Mouse (Mus musculus) liver, postnatal 0 days (tissue): Measurements from ENCODE around the gene Stambp. TPM values are rescaled to one million over a fixed set of nuclear protein-coding genes. Genes with fewer than 3 reads are reported as not detected.

Experiments used
- ATAC-seq: fragments of 200-750 bp; cut with Nextera tagmentation; 2 replicates; pipeline ENCODE4 v1.8.0; 2017; ENCODE audit warnings: mild to moderate bottlenecking, moderate library complexity
- DNase-seq: peaks from one replicate; pipeline ENCODE4 v3.0.0-alpha.2; 2016
- H3K27ac ChIP-seq: fragments of 300-500 bp; sonication (generic); 2 replicates; pipeline ENCODE4 v1.5.1; 2014; ENCODE audit warnings: antibody characterized with exemption, moderate library complexity, mild to moderate bottlenecking, low read depth
- H3K27me3 ChIP-seq: fragments of 300-500 bp; sonication (generic); 2 replicates; pipeline ENCODE4 v1.6.1; 2014; ENCODE audit warnings: low read length, control low read depth, mixed read lengths; ENCODE audit not compliant: insufficient read depth
- H3K36me3 ChIP-seq: fragments of 300-500 bp; sonication (generic); replicated peaks from 2 replicates; pipeline ENCODE4 v1.6.1; 2014; ENCODE audit warnings: mild to moderate bottlenecking, control low read depth, low read length, moderate library complexity, mixed read lengths; ENCODE audit not compliant: insufficient read depth
- H3K4me1 ChIP-seq: fragments of 300-500 bp; sonication (generic); 2 replicates; pipeline ENCODE4 v1.6.1; 2014; ENCODE audit warnings: antibody characterized with exemption, mild to moderate bottlenecking, control low read depth; ENCODE audit not compliant: insufficient read depth
- H3K4me2 ChIP-seq: fragments of 300-500 bp; sonication (generic); 2 replicates; pipeline ENCODE4 v1.6.1; 2014; ENCODE audit warnings: low read depth, mild to moderate bottlenecking, low read length, moderate library complexity, mixed read lengths
- H3K4me3 ChIP-seq: fragments of 300-500 bp; sonication (generic); 2 replicates; pipeline ENCODE4 v1.5.1; 2014; ENCODE audit warnings: low read depth, low read length
- H3K9ac ChIP-seq: fragments of 300-500 bp; sonication (generic); replicated peaks from 2 replicates; pipeline ENCODE4 v1.6.1; 2014; ENCODE audit warnings: mild to moderate bottlenecking, moderate library complexity
- H3K9me3 ChIP-seq: fragments of 300-500 bp; sonication (generic); 2 replicates; pipeline ENCODE4 v1.6.1; 2016; ENCODE audit warnings: mild to moderate bottlenecking, control low read depth, low read length, mixed read lengths
- CTCF ChIP-seq: sonication (generic); IDR thresholded peaks from 2 replicates; pipeline ENCODE4 v1.5.1; 2016; ENCODE audit warnings: antibody characterized with exemption, low read depth
- EP300 ChIP-seq: IDR thresholded peaks from 2 replicates; pipeline ENCODE4 v1.6.1; 2016; ENCODE audit warnings: antibody characterized with exemption, low read depth, mild to moderate bottlenecking
- WGBS: fragments of 180-500 bp; shearing (Covaris S2); extraction: QIAGEN DNeasy Blood & Tissue Kit; methylation state at CpG from one replicate; pipeline ENCODE4 v1.1.7; 2014; ENCODE audit not compliant: insufficient replicate concordance; 5-methylcytosine and 5-hydroxymethylcytosine counted together
- polyA plus RNA-seq: library from polyadenylated mRNA; unstranded; fragments of >200 nt; fragmentation: Nextera tagmentation; extraction: Ambion mirVana; gene quantifications from 2 replicates; pipeline ENCODE4 v1.2.1, GENCODE M21; 2015

Stambp gene
- polyA plus RNA-seq, 1 experiment from 2014 or later: 9.1 TPM

- H3K4me1 ChIP-seq: peaks cover 13% of the 10 kb centered on the region
- TF ChIP-seq EP300: no peak
- TF ChIP-seq CTCF: no peak
- DNase-seq (no peak), ATAC-seq (no peak)
- H3K9me3 ChIP-seq: no peaks in the 10 kb centered on the region
- H3K36me3 ChIP-seq: no peaks in the 10 kb centered on the region
- WGBS: 54% methylated on average over 3 of the region's 3 CpGs
- no peak overlapping the region for H3K4me2 ChIP-seq
- H3K27ac ChIP-seq: no peak overlapping the region
- H3K27me3 ChIP-seq: no peaks in the 10 kb centered on the region
- H3K4me3 ChIP-seq: no peak overlapping the region
- no peak overlapping the region for H3K9ac ChIP-seq
Observed at GRCm38 (mm10) chr6:83503361-83503760, 69.2 kb downstream of the Stambp start.

GRCm38 (mm10) chr6:83502656-83503055, 69.9 kb downstream of the Stambp start:
- Histone ChIP-seq H3K4me2 (no peak overlapping the region), H3K9ac (no peak overlapping the region), H3K4me3 (no peak overlapping the region), H3K27me3 (no peaks in the 10 kb centered on the region), H3K9me3 (no peaks in the 10 kb centered on the region), H3K27ac (no peak overlapping the region), H3K4me1 (peaks cover 13% of the 10 kb centered on the region), H3K36me3 (no peaks in the 10 kb centered on the region)
- TF ChIP-seq EP300: no peak
- no peak for TF ChIP-seq CTCF
- WGBS: 51% methylated on average over 3 of the region's 3 CpGs
- ATAC-seq (no peak), DNase-seq (no peak)

GRCm38 (mm10) chr6:83501524-83502310, 70.8 kb downstream of the Stambp start:
- WGBS: 71% methylated on average over 9 of the region's 9 CpGs
- H3K4me2 ChIP-seq: no peak overlapping the region
- H3K9ac ChIP-seq: no peak overlapping the region

GRCm38 (mm10) chr6:83500462-83500861, 72.1 kb downstream of the Stambp start:
- H3K27ac ChIP-seq: no peak overlapping the region
- no peak overlapping the region for H3K9ac ChIP-seq
- DNase-seq: no peak
- WGBS: 84% methylated on average over 3 of the region's 3 CpGs
- TF ChIP-seq EP300: no peak
- peak; percentile 60 for TF ChIP-seq CTCF
- H3K27me3 ChIP-seq: no peaks in the 10 kb centered on the region
- no peak for ATAC-seq
- H3K4me1 ChIP-seq: peaks cover 8% of the 10 kb centered on the region
- H3K4me3 ChIP-seq: no peak overlapping the region
- no peak overlapping the region for H3K4me2 ChIP-seq
- H3K9me3 ChIP-seq: no peaks in the 10 kb centered on the region
- H3K36me3 ChIP-seq: 0 out of 2 replicates have a peak, but pooled peaks cover 5% of the 10 kb centered on the region

More at GRCm38 (mm10) chr6:83501524-83502310, 70.8 kb downstream of the Stambp start:
- peaks cover 13% of the 10 kb centered on the region for H3K4me1 ChIP-seq
- no peaks in the 10 kb centered on the region for H3K9me3 ChIP-seq
- no peaks in the 10 kb centered on the region for H3K27me3 ChIP-seq
- no peak for DNase-seq
- H3K27ac ChIP-seq: no peak overlapping the region
- ATAC-seq: no peak
- no peaks in the 10 kb centered on the region for H3K36me3 ChIP-seq
- TF ChIP-seq CTCF (no peak), EP300 (no peak)
- no peak overlapping the region for H3K4me3 ChIP-seq

GRCm38 (mm10) chr6:83499078-83499477, 73.5 kb downstream of the Stambp start:
- no peak for TF ChIP-seq EP300
- TF ChIP-seq CTCF: no peak
- peaks cover 3% of the 10 kb centered on the region; the same call in 1 of the 2 replicates for H3K4me1 ChIP-seq
- DNase-seq (no peak), ATAC-seq (no peak)
- no peak overlapping the region for H3K9ac ChIP-seq
- no peak overlapping the region for H3K27ac ChIP-seq
- H3K4me2 ChIP-seq: no peak overlapping the region
- H3K4me3 ChIP-seq: no peak overlapping the region
- no peaks in the 10 kb centered on the region for H3K9me3 ChIP-seq
- 88% methylated on average over 10 of the region's 10 CpGs for WGBS
- H3K36me3 ChIP-seq: 0 out of 2 replicates have a peak, but pooled peaks cover 5% of the 10 kb centered on the region
- H3K27me3 ChIP-seq: no peaks in the 10 kb centered on the region

- H3K4me1 ChIP-seq: no peaks in the 10 kb centered on the region
- TF ChIP-seq EP300 (no peak), CTCF (no peak)
- 0 out of 2 replicates have a peak overlapping the region, but pooled peaks have one; percentile 18 for H3K27ac ChIP-seq
- peaks cover 16% of the 10 kb centered on the region; the same call in 1 of the 2 replicates for H3K36me3 ChIP-seq
- DNase-seq: no peak
- WGBS: 81% methylated on average over 22 of the region's 22 CpGs
- peak; percentile 88 for ATAC-seq
- no peak overlapping the region for H3K9ac ChIP-seq
- no peaks in the 10 kb centered on the region for H3K9me3 ChIP-seq
- H3K4me3 ChIP-seq: no peak overlapping the region
- H3K27me3 ChIP-seq: no peaks in the 10 kb centered on the region
- no peak overlapping the region for H3K4me2 ChIP-seq
Observed at GRCm38 (mm10) chr6:83496753-83497710, 75.5 kb downstream of the Stambp start.
